Mouse (Mus musculus): ENCODE data around the gene Gm17949. TPM values are rescaled to one million over a fixed set of nuclear protein-coding genes. Genes with fewer than 3 reads are reported as not detected.

The Gm17949 gene
- total and polyA plus RNA-seq, 2 experiments from 2014 or later: 0.45 TPM; not detected in 1

DNA sequence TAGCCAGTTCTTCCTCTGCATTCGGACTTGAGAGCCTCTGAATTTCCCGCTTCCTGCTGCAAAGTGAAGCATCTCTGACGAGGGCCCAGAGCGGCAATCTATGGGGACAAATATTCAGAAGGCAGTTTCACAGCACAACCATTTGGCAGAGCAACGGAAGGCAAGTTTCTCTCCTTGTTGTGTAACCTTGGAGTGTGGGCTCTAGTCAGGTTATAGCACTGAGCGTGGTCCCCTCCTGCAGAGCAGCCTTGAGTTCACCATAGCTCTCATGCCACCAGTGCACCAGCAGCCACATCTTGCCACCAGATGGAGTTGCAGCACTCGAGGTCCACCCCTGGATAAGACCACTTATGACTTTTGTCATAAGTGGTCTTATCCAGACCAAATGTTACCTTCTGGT lies 22.8 kb upstream of the Gm17949 start:
- Histone ChIP-seq H3K9me3 (replicated peaks; ENCODE audit: control insufficient read depth, low read length) (no peaks in the 10 kb centered on the region), H3K4me1 (ENCODE audit: control insufficient read depth, insufficient read depth) (peaks cover 5% of the 10 kb centered on the region), H3K36me3 (replicated peaks; ENCODE audit: control insufficient read depth, insufficient read depth, low read length) (peaks cover 13% of the 10 kb centered on the region), H3K27ac (ENCODE audit: low read depth) (no peak overlapping the region), H3K9ac (replicated peaks; ENCODE audit: low read depth, low read length) (no peak overlapping the region), H3K4me2 (ENCODE audit: low read depth, low read length) (no peak overlapping the region), H3K27me3 (ENCODE audit: control insufficient read depth, insufficient read depth, low read length) (no peaks in the 10 kb centered on the region), H3K4me3 (ENCODE audit: low read depth, low read length) (no peak overlapping the region)
- WGBS: 78% methylated on average over 7 of the region's 7 CpGs
- DNase-seq (ENCODE audit: low spot score): no peak
- ATAC-seq (ENCODE audit: insufficient read depth, low read depth): no peak
- TF ChIP-seq EP300 (IDR thresholded peaks at IDR 0.05; ENCODE audit: low read depth) (no peak), CTCF (IDR thresholded peaks at IDR 0.05; ENCODE audit: low read depth) (no peak)

- Histone ChIP-seq H3K9ac (replicated peaks; ENCODE audit: low read depth, low read length) (no peak overlapping the region), H3K4me2 (ENCODE audit: low read depth, low read length) (peak overlapping the region; percentile 93), H3K4me1 (ENCODE audit: control insufficient read depth, insufficient read depth) (peaks cover 5% of the 10 kb centered on the region), H3K27me3 (ENCODE audit: control insufficient read depth, insufficient read depth, low read length) (no peaks in the 10 kb centered on the region), H3K36me3 (replicated peaks; ENCODE audit: control insufficient read depth, insufficient read depth, low read length) (peaks cover 19% of the 10 kb centered on the region), H3K4me3 (ENCODE audit: low read depth, low read length) (peak overlapping the region; percentile 69; the same call in 1 of the 2 replicates), H3K9me3 (replicated peaks; ENCODE audit: control insufficient read depth, low read length) (no peaks in the 10 kb centered on the region), H3K27ac (ENCODE audit: low read depth) (no peak overlapping the region)
- WGBS: 70% methylated on average over 7 of the region's 7 CpGs
- no peak for DNase-seq (ENCODE audit: low spot score)
- TF ChIP-seq EP300 (IDR thresholded peaks at IDR 0.05; ENCODE audit: low read depth): no peak
- TF ChIP-seq CTCF (IDR thresholded peaks at IDR 0.05; ENCODE audit: low read depth): no peak
- no peak for ATAC-seq (ENCODE audit: insufficient read depth, low read depth)
Measured at GRCm38 (mm10) chr17:56988921-56989430, 22.3 kb upstream of the Gm17949 start.

DNA sequence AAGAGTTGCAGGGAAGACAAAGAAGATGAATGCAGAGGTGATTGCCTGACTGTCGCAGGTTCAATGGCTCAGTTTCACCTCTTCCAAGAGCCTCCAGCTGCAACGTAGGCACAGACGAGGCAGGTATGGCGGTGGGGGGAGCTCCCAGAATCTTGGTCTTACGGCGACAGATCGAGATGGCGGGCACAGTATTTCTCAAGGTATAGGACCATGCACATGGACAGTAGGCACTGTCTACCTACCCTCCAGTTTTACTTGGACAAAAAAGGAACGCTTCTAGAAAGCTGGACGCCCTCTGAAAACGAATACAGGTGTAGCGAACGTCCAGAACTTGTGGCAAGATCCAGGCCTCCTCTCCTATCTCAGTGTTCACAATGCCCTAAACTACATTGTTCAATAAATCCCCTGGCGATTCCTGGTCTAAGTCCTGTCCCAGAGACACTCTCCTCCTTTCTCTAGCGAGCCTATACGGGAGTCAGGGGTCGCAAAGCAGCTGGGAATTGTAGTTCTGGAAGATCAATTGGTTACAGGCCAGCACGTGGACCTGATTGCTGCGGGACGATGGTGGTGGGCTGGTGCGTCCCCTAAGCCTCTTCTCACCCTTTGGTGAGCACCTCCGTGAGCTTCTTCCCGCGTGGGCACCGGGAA lies 21.7 kb upstream of the Gm17949 start:
- Histone ChIP-seq H3K4me3 (ENCODE audit: low read depth, low read length) (peak overlapping the region; percentile 69), H3K4me1 (ENCODE audit: control insufficient read depth, insufficient read depth) (peaks cover 5% of the 10 kb centered on the region), H3K27ac (ENCODE audit: low read depth) (peak overlapping the region; percentile 65), H3K4me2 (ENCODE audit: low read depth, low read length) (peak overlapping the region; percentile 93), H3K27me3 (ENCODE audit: control insufficient read depth, insufficient read depth, low read length) (no peaks in the 10 kb centered on the region), H3K36me3 (replicated peaks; ENCODE audit: control insufficient read depth, insufficient read depth, low read length) (peaks cover 24% of the 10 kb centered on the region), H3K9ac (replicated peaks; ENCODE audit: low read depth, low read length) (peak overlapping the region; percentile 60), H3K9me3 (replicated peaks; ENCODE audit: control insufficient read depth, low read length) (no peaks in the 10 kb centered on the region)
- WGBS: 3% methylated on average over 25 of the region's 25 CpGs
- DNase-seq (ENCODE audit: low spot score): peak; percentile 89
- TF ChIP-seq EP300 (IDR thresholded peaks at IDR 0.05; ENCODE audit: low read depth) (no peak), CTCF (IDR thresholded peaks at IDR 0.05; ENCODE audit: low read depth) (no peak)
- peak; percentile 91 for ATAC-seq (ENCODE audit: insufficient read depth, low read depth)

DNA sequence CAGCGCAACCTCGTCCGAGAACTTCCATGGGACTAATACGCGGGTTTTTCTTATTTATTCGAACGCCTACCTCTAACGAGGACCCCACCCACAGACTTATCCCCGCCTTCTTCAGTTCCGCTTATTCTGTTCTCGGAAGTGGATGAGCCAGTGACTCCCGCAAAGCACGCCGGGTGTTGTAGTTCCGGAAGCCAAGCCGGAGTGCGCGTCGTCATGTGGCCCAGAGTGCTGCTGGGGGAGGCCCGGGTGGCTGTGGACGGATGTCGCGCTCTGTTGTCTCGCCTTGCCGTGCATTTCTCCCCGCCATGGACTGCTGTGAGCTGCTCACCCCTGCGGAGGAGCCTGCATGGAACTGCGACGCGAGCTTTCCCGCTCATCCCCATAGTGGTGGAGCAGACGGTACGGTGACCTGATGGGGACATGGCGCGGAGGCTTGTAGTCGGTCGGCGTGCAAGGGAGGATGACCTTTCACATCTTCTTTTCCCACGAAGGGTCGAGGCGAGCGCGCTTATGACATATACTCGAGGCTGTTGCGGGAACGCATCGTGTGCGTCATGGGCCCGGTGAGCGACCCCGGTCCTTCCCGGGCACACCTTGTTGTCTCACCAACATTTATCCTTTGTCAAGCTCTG lies 21.0 kb upstream of the Gm17949 start, which contains the start of gene Clpp:
Gene Clpp (plus strand): TSS at position 191 of the 632 bp plus-strand sequence.
- under 1% methylated on average over 52 of the region's 52 CpGs for WGBS
- Histone ChIP-seq H3K4me1 (ENCODE audit: control insufficient read depth, insufficient read depth) (peaks cover 5% of the 10 kb centered on the region), H3K4me3 (ENCODE audit: low read depth, low read length) (peak within 1 kb of the TSS; percentile 69), H3K9ac (replicated peaks; ENCODE audit: low read depth, low read length) (peak within 1 kb of the TSS; percentile 65), H3K9me3 (replicated peaks; ENCODE audit: control insufficient read depth, low read length) (no peaks in the 10 kb centered on the region), H3K36me3 (replicated peaks; ENCODE audit: control insufficient read depth, insufficient read depth, low read length) (peaks cover 31% of the 10 kb centered on the region), H3K27ac (ENCODE audit: low read depth) (peak within 1 kb of the TSS; percentile 65), H3K27me3 (ENCODE audit: control insufficient read depth, insufficient read depth, low read length) (no peaks in the 10 kb centered on the region), H3K4me2 (ENCODE audit: low read depth, low read length) (peak within 1 kb of the TSS; percentile 93)
- TF ChIP-seq EP300 (IDR thresholded peaks at IDR 0.05; ENCODE audit: low read depth): no peak
- no peak for TF ChIP-seq CTCF (IDR thresholded peaks at IDR 0.05; ENCODE audit: low read depth)
- peak; percentile 96 for ATAC-seq (ENCODE audit: insufficient read depth, low read depth)
- peak; percentile 98 for DNase-seq (ENCODE audit: low spot score)

GRCm38 (mm10) chr17:56990966-56991365 lies 20.3 kb upstream of the Gm17949 start:
- H3K4me2 ChIP-seq (ENCODE audit: low read depth, low read length): peak overlapping the region; percentile 93
- peak overlapping the region; percentile 69 for H3K4me3 ChIP-seq (ENCODE audit: low read depth, low read length)
- no peak overlapping the region for H3K27ac ChIP-seq (ENCODE audit: low read depth)
- peaks cover 38% of the 10 kb centered on the region for H3K36me3 ChIP-seq (replicated peaks; ENCODE audit: control insufficient read depth, insufficient read depth, low read length)
- WGBS: 60% methylated on average over 2 of the region's 2 CpGs
- no peaks in the 10 kb centered on the region for H3K27me3 ChIP-seq (ENCODE audit: control insufficient read depth, insufficient read depth, low read length)
- peaks cover 5% of the 10 kb centered on the region for H3K4me1 ChIP-seq (ENCODE audit: control insufficient read depth, insufficient read depth)
- H3K9ac ChIP-seq (replicated peaks; ENCODE audit: low read depth, low read length): peak overlapping the region; percentile 65; the same call in 1 of the 2 replicates
- no peak for DNase-seq (ENCODE audit: low spot score)
- no peak for TF ChIP-seq EP300 (IDR thresholded peaks at IDR 0.05; ENCODE audit: low read depth)
- no peak for TF ChIP-seq CTCF (IDR thresholded peaks at IDR 0.05; ENCODE audit: low read depth)
- ATAC-seq (ENCODE audit: insufficient read depth, low read depth): no peak
- H3K9me3 ChIP-seq (replicated peaks; ENCODE audit: control insufficient read depth, low read length): no peaks in the 10 kb centered on the region

Data from heart, postnatal 0 days (tissue).